Mouse (Mus musculus): ENCODE data around the gene Pnma5.
"Not testable (repeated sequence)": the region's sequence is repeated elsewhere in the genome, so short reads cannot be mapped to it uniquely, and the experiment has no call there.

Pnma5 gene

GRCm38 (mm10) chrX:73037003-73037402 is at the start of gene Pnma5:
Gene Pnma5, minus strand, starts transcription at chrX:73037103.
- DNase-seq (ENCODE audit: low spot score in 2 of 2): no peak

- not testable (repeated sequence) for DNase-seq (ENCODE audit: low spot score in 2 of 2)
Observed at GRCm38 (mm10) chrX:73082267-73083055, 45.6 kb upstream of the Pnma5 start, which contains the start of gene Xlr4a. Gene Xlr4a, minus strand, starts transcription at chrX:73082478.

- DNase-seq (ENCODE audit: low spot score in 2 of 2): not testable (repeated sequence)
Observed at GRCm38 (mm10) chrX:73066765-73067312, 29.9 kb upstream of the Pnma5 start.

- DNase-seq (ENCODE audit: low spot score in 2 of 2): no peak
Observed at GRCm38 (mm10) chrX:73064415-73064793, 27.5 kb upstream of the Pnma5 start, which contains the start of gene Pnma3. Gene Pnma3, plus strand, starts transcription at chrX:73064787.

- DNase-seq (ENCODE audit: low spot score in 2 of 2): no peak
Observed at GRCm38 (mm10) chrX:73063512-73064414, 26.9 kb upstream of the Pnma5 start.

GRCm38 (mm10) chrX:73062323-73062722 is 25.4 kb upstream of the Pnma5 start:
- no peak for DNase-seq (ENCODE audit: low spot score in 2 of 2)

GRCm38 (mm10) chrX:73061528-73061927 is 24.6 kb upstream of the Pnma5 start:
- no peak for DNase-seq (ENCODE audit: low spot score in 2 of 2)

GRCm38 (mm10) chrX:73053860-73054563 is 17.1 kb upstream of the Pnma5 start:
- DNase-seq (ENCODE audit: low spot score in 2 of 2): peak; percentile 76 to 87

GRCm38 (mm10) chrX:73039666-73040065 is 2.8 kb upstream of the Pnma5 start:
- no peak for DNase-seq (ENCODE audit: low spot score in 2 of 2)

- DNase-seq (ENCODE audit: low spot score in 2 of 2): no peak
Observed at GRCm38 (mm10) chrX:73038831-73039230, 1.9 kb upstream of the Pnma5 start.

- no peak for DNase-seq (ENCODE audit: low spot score in 2 of 2)
Observed at GRCm38 (mm10) chrX:73012846-73013245, 24.1 kb downstream of the Pnma5 start.

- DNase-seq (ENCODE audit: low spot score in 2 of 2): peak; percentile 82 to 89
Observed at GRCm38 (mm10) chrX:73007597-73008479, 29.1 kb downstream of the Pnma5 start.

GRCm38 (mm10) chrX:73005678-73006077 is 31.2 kb downstream of the Pnma5 start:
- peak in 1 of 2 experiments; percentile 21 for DNase-seq (ENCODE audit: low spot score in 2 of 2)

GRCm38 (mm10) chrX:73003110-73003509 is 33.8 kb downstream of the Pnma5 start:
- DNase-seq (ENCODE audit: low spot score in 2 of 2): no peak

- no peak for DNase-seq (ENCODE audit: low spot score in 2 of 2)
Observed at GRCm38 (mm10) chrX:72995542-72995941, 41.4 kb downstream of the Pnma5 start.

GRCm38 (mm10) chrX:72992291-72992919 is 44.5 kb downstream of the Pnma5 start:
- no peak for DNase-seq (ENCODE audit: low spot score in 2 of 2)

- no peak for DNase-seq (ENCODE audit: low spot score in 2 of 2)
Observed at GRCm38 (mm10) chrX:72990581-72990980, 46.3 kb downstream of the Pnma5 start.

- no peak for DNase-seq (ENCODE audit: low spot score in 2 of 2)
Observed at GRCm38 (mm10) chrX:72988431-72988830, 48.5 kb downstream of the Pnma5 start.

- no peak for DNase-seq (ENCODE audit: low spot score in 2 of 2)
Observed at GRCm38 (mm10) chrX:72987520-72987905, 49.4 kb downstream of the Pnma5 start.
